Mouse (Mus musculus) forebrain, embryonic 12.5 days (tissue): Measurements from ENCODE around the gene Lep. TPM values are rescaled to one million over a fixed set of nuclear protein-coding genes. Genes with fewer than 3 reads are reported as not detected.

Experiments used
- ATAC-seq: fragments of 200-750 bp; cut with Nextera tagmentation; 2 replicates; pipeline ENCODE4 v1.8.0; 2017; ENCODE audit warnings: moderate TSS enrichment; ENCODE audit not compliant: low FRiP score
- H3K27ac ChIP-seq: fragments of 300-500 bp; sonication (generic); 2 replicates; pipeline ENCODE4 v1.5.1; 2016; ENCODE audit warnings: mild to moderate bottlenecking
- H3K27me3 ChIP-seq: fragments of 300-500 bp; sonication (generic); 2 replicates; pipeline ENCODE4 v1.6.1; 2016; ENCODE audit warnings: mild to moderate bottlenecking
- H3K36me3 ChIP-seq: fragments of 300-500 bp; sonication (generic); replicated peaks from 2 replicates; pipeline ENCODE4 v1.6.1; 2016; ENCODE audit warnings: mild to moderate bottlenecking
- H3K4me1 ChIP-seq: fragments of 300-500 bp; sonication (generic); 2 replicates; pipeline ENCODE4 v1.6.1; 2016
- H3K4me2 ChIP-seq: fragments of 300-500 bp; sonication (generic); 2 replicates; pipeline ENCODE4 v1.6.1; 2016; ENCODE audit warnings: mild to moderate bottlenecking, moderate library complexity
- H3K4me3 ChIP-seq: fragments of 300-500 bp; sonication (generic); replicated peaks from 2 replicates; pipeline ENCODE4 v1.5.1; 2016; ENCODE audit warnings: mild to moderate bottlenecking
- H3K9ac ChIP-seq: fragments of 300-500 bp; sonication (generic); 2 replicates; pipeline ENCODE4 v1.6.1; 2016; ENCODE audit warnings: mild to moderate bottlenecking
- H3K9me3 ChIP-seq: fragments of 300-500 bp; sonication (generic); 2 replicates; pipeline ENCODE4 v1.6.1; 2016
- WGBS: fragments of 180-500 bp; shearing (Covaris S2); methylation state at CpG from one replicate; pipeline ENCODE4 v1.1.7; 2016; 5-methylcytosine and 5-hydroxymethylcytosine counted together
- polyA plus RNA-seq: library from polyadenylated mRNA; unstranded; fragments of >200 nt; fragmentation: Nextera tagmentation; extraction: Ambion mirVana; gene quantifications from 2 replicates; pipeline ENCODE4 v1.2.1, GENCODE M21; 2016

Lep gene
- polyA plus RNA-seq: not detected in 2 replicates

GRCm38 (mm10) chr6:29059846-29060685, at the start of gene Lep:
Gene Lep (plus strand): TSS chr6:29060220.
- no peaks in the 10 kb centered on the region for H3K36me3 ChIP-seq
- 77% methylated on average over 28 of the region's 28 CpGs for WGBS
- no peaks in the 10 kb centered on the region for H3K27me3 ChIP-seq
- no peak within 1 kb of the TSS for H3K4me3 ChIP-seq
- no peak within 1 kb of the TSS for H3K27ac ChIP-seq
- H3K4me1 ChIP-seq: peaks cover 3% of the 10 kb centered on the region; the same call in 1 of the 2 replicates
- H3K4me2 ChIP-seq: no peak within 1 kb of the TSS
- no peak within 1 kb of the TSS for H3K9ac ChIP-seq
- no peak for ATAC-seq
- no peaks in the 10 kb centered on the region for H3K9me3 ChIP-seq

GRCm38 (mm10) chr6:29011651-29012050, 48.4 kb upstream of the Lep start:
- no peak overlapping the region for H3K4me2 ChIP-seq
- no peak overlapping the region for H3K27ac ChIP-seq
- no peaks in the 10 kb centered on the region for H3K9me3 ChIP-seq
- no peak for ATAC-seq
- no peak overlapping the region for H3K4me3 ChIP-seq
- no peak overlapping the region for H3K9ac ChIP-seq
- no peaks in the 10 kb centered on the region for H3K36me3 ChIP-seq
- WGBS: 87% methylated on average over 5 of the region's 5 CpGs
- peaks cover 4% of the 10 kb centered on the region for H3K4me1 ChIP-seq
- peaks cover 10% of the 10 kb centered on the region; the same call in 1 of the 2 replicates for H3K27me3 ChIP-seq

- Histone ChIP-seq H3K27me3 (peaks cover 18% of the 10 kb centered on the region), H3K9ac (no peak overlapping the region), H3K4me2 (no peak overlapping the region), H3K4me3 (no peak overlapping the region), H3K9me3 (no peaks in the 10 kb centered on the region), H3K36me3 (no peaks in the 10 kb centered on the region), H3K4me1 (peaks cover 15% of the 10 kb centered on the region), H3K27ac (no peak overlapping the region)
- 93% methylated on average over 6 of the region's 6 CpGs for WGBS
- no peak for ATAC-seq
These were observed 46.8 kb upstream of the Lep start for GRCm38 (mm10) chr6:29013216-29013615.

- Histone ChIP-seq H3K27me3 (peaks cover 33% of the 10 kb centered on the region), H3K9me3 (no peaks in the 10 kb centered on the region), H3K4me2 (peak overlapping the region; percentile 62), H3K36me3 (no peaks in the 10 kb centered on the region), H3K4me3 (peak overlapping the region; percentile 26), H3K9ac (peak overlapping the region; percentile 51), H3K4me1 (peaks cover 21% of the 10 kb centered on the region), H3K27ac (peak overlapping the region; percentile 31; the same call in 1 of the 2 replicates)
- under 1% methylated on average over 16 of the region's 16 CpGs for WGBS
- ATAC-seq: peak; percentile 74
These were observed 43.1 kb upstream of the Lep start for GRCm38 (mm10) chr6:29016891-29017412.

GRCm38 (mm10) chr6:29019756-29020720, 40.0 kb upstream of the Lep start:
- ATAC-seq: no peak
- H3K27me3 ChIP-seq: peaks cover 49% of the 10 kb centered on the region
- no peaks in the 10 kb centered on the region for H3K36me3 ChIP-seq
- peaks cover 28% of the 10 kb centered on the region for H3K4me1 ChIP-seq
- H3K4me2 ChIP-seq: no peak overlapping the region
- H3K9ac ChIP-seq: no peak overlapping the region
- no peak overlapping the region for H3K27ac ChIP-seq
- H3K9me3 ChIP-seq: no peaks in the 10 kb centered on the region
- WGBS: 68% methylated on average over 18 of the region's 18 CpGs
- H3K4me3 ChIP-seq: no peak overlapping the region

DNA sequence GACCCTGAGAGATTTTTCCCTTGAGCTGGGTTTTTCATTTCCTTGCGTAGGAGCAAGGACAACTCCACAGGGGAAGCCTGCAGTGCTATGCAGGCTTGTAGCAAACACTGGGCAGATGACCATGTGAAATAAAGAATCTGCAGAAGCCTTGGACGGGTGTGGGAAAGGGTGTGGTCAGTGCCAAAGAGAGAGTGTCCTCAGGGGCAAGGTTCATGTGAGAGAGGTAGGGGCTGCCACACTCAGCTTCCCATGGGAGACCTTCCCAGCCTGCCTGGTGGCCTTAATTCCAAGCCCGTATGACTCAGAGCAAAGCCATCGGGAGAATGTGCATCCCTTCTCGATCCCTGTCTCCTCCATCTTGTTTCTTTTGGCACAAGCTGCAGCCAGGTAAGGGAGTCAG, 39.1 kb upstream of the Lep start:
- ATAC-seq: no peak
- Histone ChIP-seq H3K9me3 (no peaks in the 10 kb centered on the region), H3K27ac (no peak overlapping the region), H3K9ac (no peak overlapping the region), H3K4me2 (no peak overlapping the region), H3K36me3 (no peaks in the 10 kb centered on the region), H3K27me3 (peaks cover 47% of the 10 kb centered on the region), H3K4me3 (no peak overlapping the region), H3K4me1 (peaks cover 28% of the 10 kb centered on the region)
- 79% methylated on average over 5 of the region's 5 CpGs for WGBS

DNA sequence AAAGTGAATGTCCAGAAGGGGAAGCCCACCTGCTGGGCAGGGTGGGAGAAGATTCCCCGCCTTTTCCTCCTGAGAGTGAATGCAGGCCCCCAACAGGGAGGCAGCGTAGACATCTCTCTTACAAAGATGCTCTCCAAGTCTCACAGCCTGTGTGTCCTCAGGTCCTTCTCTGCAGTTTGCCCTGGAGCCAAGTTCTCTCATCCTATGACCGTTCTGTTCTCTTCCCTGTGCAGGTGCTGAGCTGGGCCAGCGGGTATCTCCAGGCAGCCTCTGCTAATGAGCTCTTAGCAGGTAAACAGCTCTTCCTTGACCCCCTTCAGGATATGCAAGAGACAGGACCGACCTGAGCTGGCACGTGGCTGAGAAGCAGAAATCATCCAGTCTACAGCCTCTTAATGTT, 38.5 kb upstream of the Lep start:
- no peak overlapping the region for H3K4me2 ChIP-seq
- H3K4me3 ChIP-seq: no peak overlapping the region
- no peak for ATAC-seq
- H3K27me3 ChIP-seq: peaks cover 43% of the 10 kb centered on the region
- 64% methylated on average over 6 of the region's 6 CpGs for WGBS
- peaks cover 28% of the 10 kb centered on the region for H3K4me1 ChIP-seq
- no peak overlapping the region for H3K27ac ChIP-seq
- H3K9me3 ChIP-seq: no peaks in the 10 kb centered on the region
- no peak overlapping the region for H3K9ac ChIP-seq
- no peaks in the 10 kb centered on the region for H3K36me3 ChIP-seq

GRCm38 (mm10) chr6:29022115-29022514, 37.9 kb upstream of the Lep start:
- no peak for ATAC-seq
- Histone ChIP-seq H3K9ac (no peak overlapping the region), H3K36me3 (no peaks in the 10 kb centered on the region), H3K4me1 (peaks cover 28% of the 10 kb centered on the region), H3K4me3 (no peak overlapping the region), H3K9me3 (no peaks in the 10 kb centered on the region), H3K27ac (no peak overlapping the region), H3K4me2 (no peak overlapping the region), H3K27me3 (peaks cover 43% of the 10 kb centered on the region)
- WGBS: 82% methylated on average over 5 of the region's 5 CpGs

GRCm38 (mm10) chr6:29023206-29023967, 36.6 kb upstream of the Lep start:
- WGBS: 36% methylated on average over 18 of the region's 18 CpGs
- Histone ChIP-seq H3K9ac (no peak overlapping the region), H3K27me3 (peaks cover 33% of the 10 kb centered on the region)

DNA sequence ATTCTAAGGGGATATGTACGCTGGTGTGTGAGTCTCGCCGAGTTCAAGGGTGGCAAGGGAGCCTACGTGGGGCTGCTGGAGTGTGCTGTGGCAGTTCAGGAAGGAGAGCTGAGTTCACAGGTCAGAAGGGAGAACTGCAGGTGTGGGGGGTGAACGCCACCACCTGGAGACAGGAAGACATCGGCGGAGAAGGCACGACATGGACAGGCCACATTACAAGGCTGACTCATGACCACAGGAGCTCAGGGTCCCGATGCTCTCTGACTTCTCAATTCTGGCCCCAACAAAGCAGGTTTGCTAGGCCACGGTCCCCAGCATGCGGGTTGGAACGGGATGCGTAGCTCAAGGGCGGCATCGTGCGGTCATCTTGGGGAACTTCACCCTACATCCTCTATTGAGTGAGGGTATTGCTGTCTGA, 36.0 kb upstream of the Lep start:
- WGBS: 4% methylated on average over 16 of the region's 16 CpGs
- H3K36me3 ChIP-seq: no peaks in the 10 kb centered on the region
- no peak overlapping the region for H3K4me3 ChIP-seq

More at GRCm38 (mm10) chr6:29023206-29023967, 36.6 kb upstream of the Lep start:
- Histone ChIP-seq H3K27ac (no peak overlapping the region), H3K4me3 (no peak overlapping the region), H3K36me3 (no peaks in the 10 kb centered on the region), H3K9me3 (no peaks in the 10 kb centered on the region), H3K4me2 (peak overlapping the region; percentile 38), H3K4me1 (peaks cover 23% of the 10 kb centered on the region)
- peak; percentile 40 for ATAC-seq

GRCm38 (mm10) chr6:29025796-29026482, 34.1 kb upstream of the Lep start:
- Histone ChIP-seq H3K36me3 (no peaks in the 10 kb centered on the region), H3K9me3 (no peaks in the 10 kb centered on the region), H3K4me1 (peaks cover 17% of the 10 kb centered on the region), H3K9ac (no peak overlapping the region), H3K4me3 (no peak overlapping the region), H3K27me3 (peaks cover 30% of the 10 kb centered on the region), H3K27ac (no peak overlapping the region), H3K4me2 (no peak overlapping the region)
- no peak for ATAC-seq
- WGBS: 31% methylated on average over 12 of the region's 12 CpGs

More for the DNA sequence above, 36.0 kb upstream of the Lep start:
- no peaks in the 10 kb centered on the region for H3K9me3 ChIP-seq
- H3K4me1 ChIP-seq: peaks cover 23% of the 10 kb centered on the region
- H3K4me2 ChIP-seq: peak overlapping the region; percentile 38
- no peak overlapping the region for H3K27ac ChIP-seq
- ATAC-seq: peak; percentile 78
- peaks cover 30% of the 10 kb centered on the region for H3K27me3 ChIP-seq
- no peak overlapping the region for H3K9ac ChIP-seq
